Mouse (Mus musculus): ENCODE results near the gene Lmo2. TPM values are rescaled to one million over a fixed set of nuclear protein-coding genes. Genes with fewer than 3 reads are reported as not detected.

Gene Lmo2
- polyA plus RNA-seq, 1 experiment from 2014 or later = 35.2 TPM

DNA sequence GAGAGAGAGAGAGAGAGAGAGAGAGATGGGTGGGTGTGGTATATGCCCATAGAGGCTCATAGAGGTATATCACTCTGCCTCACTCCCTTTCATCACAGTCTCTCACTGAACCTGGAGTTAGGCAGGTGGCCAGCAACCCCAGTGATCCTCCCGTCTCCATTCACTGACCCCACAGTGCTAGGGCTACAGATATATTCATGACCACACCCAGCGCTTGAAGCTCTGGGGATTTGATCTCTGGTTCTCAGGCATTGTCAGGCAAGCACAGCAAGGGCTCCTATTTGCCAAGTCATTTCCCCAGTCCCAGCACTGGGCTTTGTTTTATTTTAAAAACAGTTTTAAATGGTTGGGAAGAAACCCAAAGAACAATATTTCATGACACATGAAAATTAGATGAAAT lies 25.8 kb upstream of the Lmo2 start:
- Histone ChIP-seq H3K36me3 (no peaks in the 10 kb centered on the region), H3K9me3 (no peaks in the 10 kb centered on the region), H3K27me3 (ENCODE audit: insufficient read depth, poor library complexity, severe bottlenecking) (no peaks in the 10 kb centered on the region), H3K4me3 (no peak overlapping the region), H3K4me1 (peaks cover 25% of the 10 kb centered on the region), H3K27ac (no peak overlapping the region)
- DNase-seq (ENCODE audit: low spot score) = no peak
- 54% methylated on average over 2 of the region's 2 CpGs for WGBS

DNA sequence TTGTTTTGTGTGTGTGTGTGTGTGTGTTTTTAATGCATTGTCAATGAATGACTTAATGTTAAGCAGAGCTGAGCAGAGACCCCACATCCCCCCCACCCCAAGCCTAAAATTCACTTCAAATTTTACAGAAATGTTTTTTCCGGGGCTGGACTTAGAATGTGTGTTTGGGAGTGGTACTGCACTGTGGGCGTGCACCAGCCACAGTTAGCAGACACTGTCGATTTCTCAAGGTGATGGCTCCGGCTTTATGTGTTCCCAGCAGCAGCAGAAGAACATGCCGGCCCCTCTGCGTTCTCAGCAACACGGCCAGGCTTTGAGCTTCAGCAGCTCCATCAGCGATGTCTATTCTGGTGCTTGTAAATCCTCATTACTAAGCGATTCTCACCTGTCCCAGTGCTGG lies 25.3 kb upstream of the Lmo2 start:
- no peak for DNase-seq (ENCODE audit: low spot score)
- no peak overlapping the region for H3K27ac ChIP-seq
- no peaks in the 10 kb centered on the region for H3K36me3 ChIP-seq
- no peaks in the 10 kb centered on the region for H3K27me3 ChIP-seq (ENCODE audit: insufficient read depth, poor library complexity, severe bottlenecking)
- no peak overlapping the region for H3K4me3 ChIP-seq
- WGBS = 70% methylated on average over 9 of the region's 9 CpGs
- H3K9me3 ChIP-seq = no peaks in the 10 kb centered on the region
- peaks cover 25% of the 10 kb centered on the region for H3K4me1 ChIP-seq

DNA sequence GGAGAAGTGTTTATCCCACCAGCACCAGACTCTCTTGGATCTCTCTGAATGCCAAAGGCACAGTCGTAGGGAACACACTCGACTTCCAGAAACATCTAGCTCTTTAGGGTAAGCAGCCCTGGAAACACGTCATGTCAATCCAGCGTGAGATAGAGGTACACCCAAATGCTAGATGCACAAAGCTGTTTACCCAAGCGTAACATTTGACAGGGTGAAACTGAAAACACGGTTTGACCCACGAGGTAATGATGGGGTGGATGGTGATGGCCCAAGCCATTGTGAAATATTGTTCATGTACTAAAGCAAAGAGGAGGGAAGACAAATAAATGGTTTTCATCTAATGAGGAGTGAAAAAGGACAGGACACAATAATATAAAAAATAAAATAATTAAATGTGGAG lies 23.5 kb upstream of the Lmo2 start:
- DNase-seq (ENCODE audit: low spot score) = no peak
- Histone ChIP-seq H3K36me3 (no peaks in the 10 kb centered on the region), H3K27me3 (ENCODE audit: insufficient read depth, poor library complexity, severe bottlenecking) (no peaks in the 10 kb centered on the region), H3K4me3 (no peak overlapping the region), H3K27ac (no peak overlapping the region), H3K9me3 (no peaks in the 10 kb centered on the region), H3K4me1 (peaks cover 25% of the 10 kb centered on the region)
- 72% methylated on average over 7 of the region's 7 CpGs for WGBS

DNA sequence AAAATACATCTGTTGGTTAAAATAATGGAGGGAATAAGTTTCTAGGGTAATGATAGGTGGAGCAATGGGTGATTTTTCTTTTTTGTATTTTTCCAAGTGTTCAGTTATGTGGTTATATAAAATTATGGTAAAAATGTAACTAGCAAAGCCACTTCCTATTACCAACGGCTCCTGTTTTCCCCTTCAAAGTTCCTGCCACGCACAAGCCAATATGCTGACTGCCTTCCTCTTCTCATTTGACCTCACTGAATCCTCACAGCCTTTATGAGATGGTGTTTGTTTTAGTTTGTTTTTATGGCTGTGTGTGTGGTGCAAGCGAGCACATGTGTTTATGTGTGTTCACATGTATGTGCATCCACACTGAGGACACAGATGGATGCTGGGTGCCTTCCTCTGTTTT lies 23.1 kb upstream of the Lmo2 start:
- Histone ChIP-seq H3K27me3 (ENCODE audit: insufficient read depth, poor library complexity, severe bottlenecking) (no peaks in the 10 kb centered on the region), H3K9me3 (no peaks in the 10 kb centered on the region), H3K36me3 (no peaks in the 10 kb centered on the region), H3K27ac (no peak overlapping the region), H3K4me1 (peaks cover 25% of the 10 kb centered on the region), H3K4me3 (no peak overlapping the region)
- 89% methylated on average over 3 of the region's 3 CpGs for WGBS
- DNase-seq (ENCODE audit: low spot score) = no peak

DNA sequence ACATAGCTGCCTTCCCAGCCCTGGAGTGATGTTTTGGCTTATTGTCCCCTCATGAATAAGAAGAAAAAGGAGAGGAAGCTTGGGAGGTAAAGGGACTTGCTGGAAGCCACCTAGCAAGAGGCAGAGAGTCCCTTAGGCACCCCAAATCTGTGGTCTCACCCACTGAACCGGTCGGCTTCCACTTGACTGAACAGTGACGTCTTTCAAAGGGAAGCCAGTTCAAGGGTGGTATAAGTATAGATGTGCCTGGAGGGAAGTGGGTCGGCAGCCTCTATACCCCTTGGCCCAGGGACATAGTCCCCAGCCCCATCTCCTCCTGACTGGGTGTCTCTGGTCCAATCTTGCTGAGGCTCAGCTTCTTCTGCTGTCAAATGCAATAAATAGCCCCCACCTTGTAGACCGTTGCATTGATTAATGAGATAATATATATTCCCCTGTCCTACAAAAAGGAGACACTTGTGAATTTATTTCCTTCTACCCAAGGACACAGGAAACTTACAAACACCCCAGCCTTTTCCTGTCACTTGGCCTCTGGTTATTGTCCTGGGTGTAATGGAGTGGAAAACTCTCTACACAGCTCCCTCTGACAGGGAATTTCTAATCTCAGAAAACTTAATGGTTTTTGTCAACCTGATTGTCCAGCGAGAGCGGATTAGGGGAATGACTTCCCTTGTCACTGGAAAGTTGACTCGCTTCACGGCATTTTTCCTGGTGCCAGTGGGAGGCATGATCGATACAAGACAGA lies 21.9 kb upstream of the Lmo2 start:
- no peaks in the 10 kb centered on the region for H3K36me3 ChIP-seq
- peaks cover 22% of the 10 kb centered on the region for H3K4me1 ChIP-seq
- H3K27ac ChIP-seq = no peak overlapping the region
- WGBS = 51% methylated on average over 10 of the region's 10 CpGs
- DNase-seq (ENCODE audit: low spot score) = no peak
- H3K9me3 ChIP-seq = no peaks in the 10 kb centered on the region
- peaks cover 5% of the 10 kb centered on the region; the same call in 1 of the 2 replicates for H3K27me3 ChIP-seq (ENCODE audit: insufficient read depth, poor library complexity, severe bottlenecking)
- H3K4me3 ChIP-seq = no peak overlapping the region

DNA sequence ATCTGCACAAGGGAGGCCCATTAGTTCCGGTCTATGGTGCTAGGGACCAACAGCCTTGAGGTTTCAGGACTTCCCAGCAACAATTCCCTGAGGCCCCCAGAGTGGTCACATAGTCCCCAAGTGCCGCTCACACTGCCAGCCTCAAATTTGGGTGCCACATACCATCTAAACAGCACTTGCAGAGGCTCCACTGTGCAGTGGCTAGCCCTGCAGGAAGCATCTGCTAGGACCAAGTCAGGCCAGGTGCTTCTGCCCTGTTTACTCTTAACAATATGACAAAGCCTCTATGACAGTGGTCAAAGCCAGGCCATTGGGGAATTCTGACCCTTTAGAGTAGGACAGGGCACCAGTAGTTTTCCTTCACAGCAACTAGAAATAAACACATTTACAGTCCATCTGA lies 21.1 kb upstream of the Lmo2 start:
- Histone ChIP-seq H3K27me3 (ENCODE audit: insufficient read depth, poor library complexity, severe bottlenecking) (peaks cover 6% of the 10 kb centered on the region; the same call in 1 of the 2 replicates), H3K27ac (no peak overlapping the region), H3K4me1 (peaks cover 19% of the 10 kb centered on the region), H3K36me3 (no peaks in the 10 kb centered on the region), H3K9me3 (no peaks in the 10 kb centered on the region), H3K4me3 (no peak overlapping the region)
- DNase-seq (ENCODE audit: low spot score) = no peak
- WGBS = 91% methylated on average over 2 of the region's 2 CpGs

DNA sequence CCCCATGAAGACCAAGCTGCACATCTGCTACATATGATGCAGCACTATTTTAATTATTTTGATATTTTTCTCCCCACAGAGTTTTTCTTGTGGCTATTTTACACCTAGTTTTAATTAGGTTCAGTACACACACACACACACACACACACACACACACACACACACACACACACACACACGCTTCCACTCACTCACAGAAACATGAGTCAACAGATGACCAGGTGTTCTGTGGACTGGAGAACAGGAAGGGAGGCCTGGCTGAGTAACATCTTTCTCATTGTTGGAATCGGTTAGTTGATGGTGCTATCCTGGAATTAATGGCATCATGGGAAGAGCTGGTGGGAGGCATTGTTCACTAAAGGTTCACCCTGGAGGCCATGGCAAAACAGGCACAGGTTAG lies 20.1 kb upstream of the Lmo2 start:
- no peaks in the 10 kb centered on the region for H3K9me3 ChIP-seq
- peaks cover 15% of the 10 kb centered on the region; the same call in 1 of the 2 replicates for H3K4me1 ChIP-seq
- no peak overlapping the region for H3K4me3 ChIP-seq
- WGBS = 90% methylated on average over 2 of the region's 2 CpGs
- H3K27ac ChIP-seq = no peak overlapping the region
- H3K36me3 ChIP-seq = no peaks in the 10 kb centered on the region
- peaks cover 8% of the 10 kb centered on the region; the same call in 1 of the 2 replicates for H3K27me3 ChIP-seq (ENCODE audit: insufficient read depth, poor library complexity, severe bottlenecking)
- DNase-seq (ENCODE audit: low spot score) = no peak

DNA sequence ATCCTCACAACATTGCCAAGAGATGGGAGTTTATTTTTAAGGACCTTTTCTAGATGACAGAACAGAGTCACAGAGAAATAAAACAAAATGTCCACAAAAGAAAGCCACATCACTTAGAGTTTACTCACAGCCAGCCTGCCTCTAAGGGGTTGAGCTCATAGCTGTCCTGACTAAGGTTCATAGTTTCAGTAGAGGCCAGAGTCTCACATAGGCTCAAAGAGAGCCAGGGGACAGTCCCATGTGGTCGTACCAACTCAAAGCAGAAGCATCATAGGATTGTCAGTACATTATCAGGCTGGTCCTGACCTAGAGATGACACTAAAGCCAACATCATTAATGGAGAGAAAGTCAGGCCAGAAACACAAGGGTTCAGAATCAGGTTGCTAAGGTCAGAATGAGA lies 19.2 kb upstream of the Lmo2 start:
- WGBS = 79% methylated on average over 1 of the region's 1 CpGs
- Histone ChIP-seq H3K4me3 (no peak overlapping the region), H3K4me1 (peaks cover 15% of the 10 kb centered on the region; the same call in 1 of the 2 replicates), H3K27ac (no peak overlapping the region), H3K9me3 (no peaks in the 10 kb centered on the region), H3K36me3 (no peaks in the 10 kb centered on the region), H3K27me3 (ENCODE audit: insufficient read depth, poor library complexity, severe bottlenecking) (peaks cover 13% of the 10 kb centered on the region)
- no peak for DNase-seq (ENCODE audit: low spot score)

DNA sequence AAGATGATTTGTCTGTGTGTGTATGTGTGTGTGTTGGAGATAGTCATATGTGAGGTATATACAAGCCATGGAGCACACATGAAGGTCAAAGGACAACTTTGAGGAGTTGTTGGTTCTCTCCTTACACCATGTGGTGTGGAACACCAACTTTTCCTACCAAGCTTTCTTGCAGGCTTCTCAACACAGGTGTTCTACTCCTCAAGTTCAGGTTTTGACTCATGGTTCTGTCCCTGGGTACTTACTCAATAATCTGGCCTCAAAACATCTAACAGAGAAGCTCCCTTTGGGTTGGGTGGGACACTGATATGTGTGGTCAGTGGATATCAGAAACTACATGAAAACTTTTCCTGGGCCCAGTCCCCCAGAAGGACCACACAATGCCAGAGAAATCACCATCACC lies 18.8 kb upstream of the Lmo2 start:
- no peak for DNase-seq (ENCODE audit: low spot score)
- Histone ChIP-seq H3K27me3 (ENCODE audit: insufficient read depth, poor library complexity, severe bottlenecking) (peaks cover 13% of the 10 kb centered on the region), H3K4me3 (no peak overlapping the region), H3K36me3 (no peaks in the 10 kb centered on the region), H3K27ac (no peak overlapping the region), H3K4me1 (peaks cover 15% of the 10 kb centered on the region; the same call in 1 of the 2 replicates), H3K9me3 (no peaks in the 10 kb centered on the region)

DNA sequence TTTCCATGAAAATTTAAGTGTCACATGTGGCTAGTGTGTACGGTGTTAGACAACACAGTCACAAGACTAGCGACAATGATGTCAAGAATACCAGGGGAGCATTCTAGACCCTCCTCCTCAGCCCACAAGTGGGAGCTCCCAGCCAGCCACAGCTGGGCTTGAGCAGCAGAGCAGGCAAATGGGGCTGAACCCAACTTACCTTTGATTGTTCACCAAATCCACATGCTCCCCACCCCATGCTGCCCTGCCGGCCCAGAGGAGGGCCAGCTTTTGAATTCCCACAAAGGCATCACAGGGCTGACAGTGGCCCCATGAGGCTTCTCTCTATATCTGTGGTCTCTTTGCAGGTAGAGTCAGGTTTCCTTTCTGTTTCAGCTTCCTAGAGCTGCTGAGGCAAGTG lies 16.7 kb upstream of the Lmo2 start:
- Histone ChIP-seq H3K4me1 (peaks cover 15% of the 10 kb centered on the region), H3K27me3 (ENCODE audit: insufficient read depth, poor library complexity, severe bottlenecking) (peaks cover 17% of the 10 kb centered on the region), H3K27ac (no peak overlapping the region), H3K9me3 (no peaks in the 10 kb centered on the region), H3K4me3 (no peak overlapping the region), H3K36me3 (no peaks in the 10 kb centered on the region)
- no peak for DNase-seq (ENCODE audit: low spot score)
- 70% methylated on average over 3 of the region's 3 CpGs for WGBS

DNA sequence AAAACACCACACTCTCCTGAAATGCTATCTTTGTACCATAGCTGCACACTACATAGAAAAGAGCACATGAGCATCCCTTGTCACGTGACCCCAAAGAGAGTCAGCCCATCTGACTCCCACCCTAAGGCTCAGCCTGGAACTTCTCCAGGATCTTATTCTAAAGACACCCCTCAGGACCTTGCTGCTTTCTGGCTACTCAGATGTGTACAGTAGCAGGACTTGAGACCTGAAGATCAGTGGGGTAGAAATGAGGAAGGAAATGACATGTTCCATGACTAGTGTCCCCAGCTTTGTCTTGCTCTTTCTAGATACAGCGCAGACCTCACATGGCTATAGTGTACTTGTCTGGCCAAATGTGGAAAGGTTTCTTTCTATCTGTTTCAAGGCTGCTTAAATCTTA lies 12.9 kb upstream of the Lmo2 start:
- no peaks in the 10 kb centered on the region for H3K36me3 ChIP-seq
- peaks cover 38% of the 10 kb centered on the region for H3K27me3 ChIP-seq (ENCODE audit: insufficient read depth, poor library complexity, severe bottlenecking)
- H3K4me1 ChIP-seq = peaks cover 18% of the 10 kb centered on the region
- DNase-seq (ENCODE audit: low spot score) = no peak
- H3K27ac ChIP-seq = no peak overlapping the region
- 83% methylated on average over 2 of the region's 2 CpGs for WGBS
- no peak overlapping the region for H3K4me3 ChIP-seq
- H3K9me3 ChIP-seq = no peaks in the 10 kb centered on the region

DNA sequence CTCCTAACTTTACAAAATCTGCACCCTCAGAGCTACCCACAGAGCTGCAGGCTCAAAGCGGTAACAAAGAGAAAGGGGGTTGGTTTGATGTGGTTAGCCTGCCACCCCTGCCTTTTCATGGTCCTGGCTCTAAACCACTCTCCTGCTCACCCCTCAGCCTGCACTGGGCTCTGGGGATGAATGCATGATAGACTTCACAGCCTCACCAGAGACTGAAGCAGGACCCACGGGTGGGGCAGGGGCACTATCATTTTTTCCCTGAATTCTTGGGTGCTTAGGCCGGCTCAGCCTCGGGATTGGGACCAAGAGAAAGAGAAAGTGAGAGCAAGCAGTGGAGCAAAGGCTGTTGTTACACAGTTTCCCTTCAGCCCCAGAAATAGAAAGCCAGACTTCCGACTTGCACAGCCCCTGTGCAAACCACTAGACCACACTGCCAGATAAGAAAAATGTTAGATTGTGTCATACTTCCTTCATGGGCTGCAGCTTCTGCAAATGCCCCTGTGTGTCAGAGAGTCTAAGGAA lies 12.2 kb upstream of the Lmo2 start:
- peaks cover 36% of the 10 kb centered on the region for H3K27me3 ChIP-seq (ENCODE audit: insufficient read depth, poor library complexity, severe bottlenecking)
- 0 out of 2 replicates have a peak overlapping the region, but pooled peaks have one; percentile 5 for H3K27ac ChIP-seq
- no peak for DNase-seq (ENCODE audit: low spot score)
- no peaks in the 10 kb centered on the region for H3K9me3 ChIP-seq
- WGBS = 61% methylated on average over 5 of the region's 5 CpGs
- H3K4me1 ChIP-seq = peaks cover 18% of the 10 kb centered on the region
- no peak overlapping the region for H3K4me3 ChIP-seq
- no peaks in the 10 kb centered on the region for H3K36me3 ChIP-seq

DNA sequence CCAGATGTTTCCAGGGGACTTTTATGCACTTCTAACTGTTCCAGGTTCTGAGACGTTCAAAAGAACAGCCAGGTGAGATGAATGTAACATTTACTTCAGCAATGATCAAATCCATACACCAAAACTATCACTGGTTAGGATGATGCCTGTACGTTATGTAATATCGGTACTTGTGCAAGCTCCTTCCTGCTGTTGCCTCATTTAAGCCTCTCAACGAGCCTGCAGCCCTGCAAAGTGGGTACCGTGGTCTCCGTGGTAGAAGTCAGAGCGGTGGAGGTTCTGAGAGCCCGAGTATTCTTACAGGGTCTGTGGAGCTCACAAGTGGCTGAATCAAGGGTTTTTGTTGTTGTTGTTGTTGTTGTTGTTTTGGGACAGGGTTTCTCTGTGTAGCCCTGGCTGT lies 10.9 kb upstream of the Lmo2 start:
- H3K4me1 ChIP-seq = peaks cover 18% of the 10 kb centered on the region
- 75% methylated on average over 8 of the region's 8 CpGs for WGBS
- no peak overlapping the region for H3K4me3 ChIP-seq
- no peaks in the 10 kb centered on the region for H3K9me3 ChIP-seq
- peaks cover 31% of the 10 kb centered on the region for H3K27me3 ChIP-seq (ENCODE audit: insufficient read depth, poor library complexity, severe bottlenecking)
- H3K36me3 ChIP-seq = no peaks in the 10 kb centered on the region
- no peak for DNase-seq (ENCODE audit: low spot score)
- no peak overlapping the region for H3K27ac ChIP-seq

All from heart, embryonic 10.5 days (tissue).